Mouse (Mus musculus) heart, adult 9 months (tissue): ENCODE measurements at regions not wholly inside any gene's neighbourhood (a gene's known extent, or its start where the extent isn't known, plus 50 kb on each side); places are given as distances from the start of the nearest gene placed in this dataset.
"Not testable (repeated sequence)": the region's sequence is repeated elsewhere in the genome, so short reads cannot be mapped to it uniquely, and the experiment has no call there.

ENCODE experiments used
- DNase-seq, 2 experiments: peaks; one replicate each; pipeline ENCODE4 v3.0.0; 2022; ENCODE audit warnings: low spot score in 2 of 2

DNA sequence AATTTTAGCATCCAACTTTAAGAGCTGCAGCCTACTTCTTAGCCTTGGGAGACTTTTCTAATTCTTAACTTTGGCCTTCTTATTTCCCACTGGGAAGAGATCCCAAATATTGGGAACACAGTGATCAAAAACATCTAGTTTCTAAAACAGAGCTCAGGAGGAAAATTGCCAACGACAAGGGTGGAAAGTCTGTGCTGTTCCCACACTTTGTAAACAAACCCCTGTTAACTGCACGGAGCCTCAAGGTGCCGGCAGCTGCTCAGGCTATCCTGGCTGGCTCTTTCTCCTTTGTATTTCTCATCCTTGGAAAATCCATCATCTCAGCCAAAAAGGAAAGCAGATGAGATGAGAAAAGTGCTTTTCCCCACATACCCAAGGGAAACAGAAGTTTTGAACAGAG, 84.9 kb downstream of the Impad1 start:
- DNase-seq = peak; percentile 80 to 83

DNA sequence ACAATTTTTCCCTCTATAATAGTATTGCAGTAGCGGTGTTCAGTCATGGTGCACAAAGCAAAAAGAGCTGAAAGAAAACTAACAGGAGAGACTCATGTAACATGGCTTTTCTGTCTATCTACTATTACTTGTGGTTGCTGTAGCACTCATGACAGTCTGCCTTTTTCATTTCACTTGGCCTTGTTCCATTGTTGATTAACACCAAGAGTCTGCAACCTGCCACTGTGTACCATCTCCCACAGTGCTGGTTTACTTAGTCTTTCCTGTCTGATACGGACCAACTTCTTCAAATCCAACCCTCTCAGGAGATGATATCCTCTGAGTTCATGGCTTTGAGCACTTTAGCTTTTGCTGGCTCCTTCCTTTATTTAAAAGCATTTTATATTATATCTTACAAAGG, 94.1 kb downstream of the Impad1 start:
- no peak for DNase-seq

DNA sequence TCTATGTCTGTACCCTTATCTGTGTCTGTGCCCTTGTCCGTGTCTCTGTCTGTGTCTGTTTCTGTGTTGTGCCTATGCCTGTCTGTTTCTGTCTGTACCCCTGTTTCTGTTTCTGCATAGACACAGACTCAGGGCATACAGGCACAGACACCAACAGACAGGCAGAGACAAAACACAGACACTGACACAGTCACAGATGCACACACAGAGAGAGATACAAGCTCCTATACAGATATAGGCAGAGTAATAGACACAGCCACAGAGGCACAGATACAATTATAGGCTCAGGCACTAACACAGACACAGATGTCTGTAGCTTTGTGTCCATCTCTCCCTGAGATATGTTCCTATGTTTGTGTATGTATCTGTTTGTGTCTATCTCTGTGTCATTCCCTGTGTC, 97.7 kb downstream of the Impad1 start:
- DNase-seq = no peak

DNA sequence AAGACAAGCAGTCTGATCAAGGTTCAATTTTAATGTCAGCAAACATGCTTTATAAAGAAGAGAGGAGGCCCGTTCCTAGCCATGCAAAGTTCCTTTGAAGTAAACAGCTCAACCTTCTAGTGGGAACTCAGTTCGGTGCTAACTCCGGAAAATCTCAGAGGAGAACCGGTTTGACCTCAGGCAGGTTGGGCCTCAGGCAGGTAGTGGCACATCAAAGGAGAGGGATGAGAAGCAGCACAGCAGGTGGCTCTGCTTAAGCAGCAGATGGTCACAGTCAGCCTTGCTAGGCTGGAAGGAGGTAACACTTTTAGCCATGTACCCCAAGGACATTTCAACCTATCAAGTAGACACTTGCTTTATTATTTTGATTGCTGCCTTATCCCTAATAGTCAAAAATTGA, 106.2 kb downstream of the Impad1 start:
- DNase-seq = no peak

DNA sequence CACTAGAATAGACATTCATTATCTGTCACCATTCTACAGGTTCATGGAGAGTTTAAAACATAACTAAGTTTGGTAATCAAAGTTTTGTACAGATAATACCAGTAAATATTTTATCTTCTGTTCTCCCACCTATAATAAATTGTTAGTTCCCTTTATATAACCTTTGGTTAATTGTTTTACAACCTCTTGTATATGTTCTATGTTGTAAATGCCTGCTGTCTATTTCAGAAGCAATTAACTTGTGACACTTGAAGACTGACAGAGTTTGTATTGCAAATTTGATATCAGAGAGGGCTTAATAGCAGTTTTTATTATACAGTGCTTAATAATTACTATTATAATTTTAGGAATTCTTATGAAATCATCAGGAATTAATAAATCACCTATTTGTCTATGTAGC, 118.5 kb downstream of the Impad1 start:
- DNase-seq = no peak

DNA sequence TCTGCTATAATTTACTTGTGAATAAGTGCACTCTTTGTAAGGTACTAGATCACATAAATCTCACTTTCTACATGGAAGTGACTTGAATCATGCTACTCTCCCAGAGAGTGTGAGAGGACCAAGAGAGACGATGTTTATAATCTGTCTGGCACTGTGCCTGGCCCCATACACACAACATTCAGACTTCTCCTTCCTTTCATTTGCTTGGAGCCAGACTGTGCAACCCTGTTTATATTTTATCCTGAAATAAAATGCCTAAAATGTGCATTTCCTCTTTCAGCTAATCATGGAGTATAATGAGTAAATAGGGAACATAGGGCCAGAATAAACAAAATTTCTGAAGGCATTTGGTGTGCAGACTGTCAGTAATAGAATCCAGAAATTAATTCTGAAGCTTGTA, 142.9 kb downstream of the Impad1 start:
- DNase-seq = no peak

DNA sequence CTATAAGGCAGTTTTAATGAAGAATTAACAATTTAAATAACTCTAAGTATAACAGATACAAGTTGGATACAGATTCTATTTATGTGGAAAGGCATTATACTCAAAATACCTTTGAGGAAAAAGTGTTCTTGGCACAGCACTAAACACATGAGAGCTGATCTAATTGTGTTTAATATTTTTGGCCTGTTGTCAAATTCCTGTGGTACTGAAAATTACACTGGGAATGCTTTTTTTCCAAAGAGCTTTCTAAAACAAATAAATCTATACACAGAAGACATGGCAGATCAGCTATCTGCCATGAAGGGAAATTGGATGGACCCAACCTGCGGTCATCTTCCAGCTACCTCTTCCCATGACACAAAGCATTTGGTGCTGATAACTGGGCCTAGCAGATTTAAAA, 147.9 kb downstream of the Impad1 start:
- no peak for DNase-seq

DNA sequence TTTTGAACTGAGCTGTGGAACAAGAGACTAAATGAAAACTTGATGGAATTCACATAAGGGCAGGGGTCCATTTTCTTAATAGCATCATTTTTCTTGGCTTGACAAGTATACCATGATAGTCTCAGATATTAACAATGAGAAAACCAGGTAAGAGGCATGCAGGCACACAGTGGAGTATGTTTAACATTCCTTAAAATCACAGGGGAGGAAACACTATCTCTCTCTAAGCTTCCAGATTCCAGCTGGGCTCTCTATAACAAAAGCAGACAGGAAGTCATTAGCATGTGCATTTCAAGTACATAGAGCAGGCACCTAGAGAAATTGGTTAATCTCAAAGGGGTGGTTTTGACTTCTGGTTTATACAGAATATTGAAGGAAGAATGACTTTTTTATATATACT, 156.9 kb downstream of the Impad1 start:
- no peak for DNase-seq

DNA sequence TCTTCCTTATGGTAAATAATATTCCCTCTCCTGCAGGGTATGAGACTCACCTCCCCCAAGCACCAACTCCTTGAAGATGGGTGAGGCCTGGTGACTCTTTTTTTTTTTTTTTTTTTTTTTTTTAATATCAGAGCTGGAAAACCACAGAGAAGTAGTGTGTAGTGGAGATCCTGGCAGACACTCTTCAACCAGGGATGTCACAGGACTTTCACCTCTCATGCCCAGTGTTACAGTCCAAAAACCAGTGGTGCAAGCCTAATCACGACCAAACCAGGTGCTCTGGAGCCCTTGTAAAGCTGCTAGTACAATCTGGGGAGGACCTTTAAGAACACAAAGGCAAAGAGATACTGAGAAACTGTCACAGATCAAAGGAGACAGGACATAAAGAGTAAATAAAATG, 157.3 kb downstream of the Impad1 start:
- no peak for DNase-seq

DNA sequence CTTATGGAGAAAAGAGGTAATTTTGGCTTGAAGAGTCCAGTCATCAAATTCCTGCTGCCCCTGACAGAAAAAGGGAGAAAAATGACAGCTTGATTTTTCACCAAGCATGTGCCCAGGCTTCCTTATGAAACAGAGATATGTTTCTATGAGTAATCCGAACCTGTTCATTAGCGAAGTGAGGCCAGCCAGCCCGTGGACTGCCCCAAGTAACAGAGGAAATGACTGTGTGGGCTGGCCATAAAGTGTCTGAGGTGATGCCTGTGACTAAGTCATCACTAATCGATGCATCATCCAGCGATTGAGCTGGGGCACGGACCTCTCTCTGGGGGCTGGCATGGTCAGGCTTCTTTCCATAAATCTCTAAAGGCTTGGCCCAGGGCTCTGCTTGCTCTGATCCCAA, 157.8 kb downstream of the Impad1 start:
- DNase-seq = no peak

DNA sequence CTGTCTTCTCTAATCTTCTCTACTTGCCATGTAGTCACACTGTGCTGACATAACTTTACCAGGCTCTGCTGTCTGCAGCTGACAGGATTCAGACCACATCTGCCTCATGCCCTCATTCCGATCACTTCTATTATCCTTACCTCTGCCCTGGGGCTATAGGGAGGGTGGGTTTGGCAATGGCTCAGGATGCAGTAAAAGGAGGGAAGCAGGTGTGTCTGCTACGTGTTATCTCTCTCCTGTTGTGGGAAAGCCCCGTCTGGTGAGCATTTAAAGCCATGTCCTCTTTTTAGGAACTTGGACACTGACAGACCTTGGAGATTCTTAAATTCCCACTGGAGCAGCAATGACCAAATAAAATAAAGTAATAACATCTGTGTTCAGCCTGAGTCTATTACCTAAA, 158.5 kb downstream of the Impad1 start:
- DNase-seq = no peak

DNA sequence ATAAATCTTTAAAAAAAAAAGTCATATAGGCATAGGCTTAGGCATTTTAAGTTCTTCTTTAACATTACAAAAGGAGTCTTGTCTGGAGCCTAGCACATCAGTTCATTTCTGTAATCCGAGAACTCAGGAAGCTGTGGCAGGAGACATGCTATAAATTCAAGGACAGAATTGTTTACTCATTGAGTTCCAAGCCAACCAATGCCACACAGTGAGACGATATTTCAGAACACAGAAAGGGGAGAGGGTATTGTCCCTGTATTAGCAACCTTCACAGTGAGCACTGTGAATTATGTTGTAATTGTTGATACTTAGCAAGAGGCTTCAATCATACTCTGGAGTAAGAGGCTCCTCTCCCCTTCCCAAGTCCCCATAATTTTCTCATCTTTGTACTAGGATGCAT, 162.4 kb downstream of the Impad1 start:
- DNase-seq = no peak

DNA sequence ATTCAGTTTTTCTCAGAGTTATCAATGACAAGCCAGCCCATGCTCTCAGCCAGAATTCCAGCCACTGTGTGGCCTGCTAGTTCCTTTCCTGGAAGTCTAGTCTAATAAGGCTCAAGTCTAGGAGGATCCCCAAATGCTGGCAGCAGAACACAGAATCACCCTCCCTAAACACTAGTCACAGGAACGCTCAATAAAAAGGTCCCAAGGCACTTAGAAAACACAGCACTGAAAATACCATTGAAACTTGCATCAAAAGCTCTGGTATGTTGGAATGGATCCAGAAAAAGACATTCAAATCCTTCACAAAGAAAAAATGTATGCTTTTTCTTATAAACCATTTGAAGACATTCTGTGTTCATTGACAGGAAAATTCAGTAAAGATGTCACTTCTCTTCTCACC, 163.9 kb downstream of the Impad1 start:
- DNase-seq = no peak

DNA sequence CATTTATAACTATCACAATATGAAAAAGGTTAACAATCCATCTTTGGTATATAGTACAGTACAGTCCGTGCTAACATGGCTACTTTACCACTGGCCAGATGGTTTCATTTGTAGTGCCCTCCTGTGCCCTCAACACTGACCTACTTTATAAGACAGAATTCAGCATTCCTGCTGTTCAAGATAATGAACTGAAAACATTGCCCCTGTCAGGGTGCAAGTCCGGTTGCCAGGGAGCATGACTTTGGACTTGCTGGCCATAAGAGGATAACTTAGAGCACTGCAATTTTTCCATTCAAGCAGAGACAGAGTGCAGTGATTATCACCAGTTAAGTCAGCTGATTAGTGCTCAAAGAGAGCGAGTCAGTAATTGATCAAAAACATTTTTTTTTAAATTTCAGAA, 169.3 kb downstream of the Impad1 start:
- DNase-seq = no peak

DNA sequence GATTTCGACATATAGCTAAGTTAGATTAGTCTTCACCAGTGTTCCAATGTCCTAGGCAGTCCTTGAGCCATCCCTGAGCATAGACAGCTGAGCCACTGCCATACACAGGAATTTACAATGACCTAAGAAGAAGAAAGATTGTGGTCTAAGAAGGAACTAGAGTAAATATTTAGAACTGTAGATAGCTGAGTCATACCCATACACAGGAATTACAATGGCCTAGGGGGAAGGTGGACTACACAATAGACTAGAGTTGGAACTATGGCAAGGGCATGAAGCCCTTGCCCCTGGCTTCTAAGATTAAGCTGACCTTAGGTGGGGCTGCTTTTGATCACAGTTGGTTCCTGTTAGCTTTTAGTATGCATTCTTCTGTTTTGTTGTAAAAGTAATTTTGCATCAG, 173.0 kb downstream of the Impad1 start:
- not testable (repeated sequence) for DNase-seq

DNA sequence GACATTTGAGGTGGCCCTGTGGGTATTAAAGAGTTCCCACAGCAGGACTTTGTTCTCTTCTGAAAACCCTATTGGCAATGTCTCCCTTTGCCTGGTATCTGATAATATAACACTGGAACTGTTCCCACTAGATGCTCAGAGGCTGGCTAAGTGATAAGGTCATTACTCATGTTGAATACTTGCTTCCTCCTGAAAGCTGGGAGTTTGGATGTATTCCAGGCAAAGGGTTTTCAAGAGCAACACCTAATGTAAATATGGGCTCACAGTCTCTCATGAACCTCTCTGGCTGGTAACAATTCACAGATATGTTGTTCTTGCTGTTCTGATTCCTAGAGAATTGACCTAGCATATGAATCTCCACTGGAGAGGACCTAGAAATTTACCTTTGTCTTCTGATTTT, 178.6 kb downstream of the Impad1 start:
- DNase-seq = no peak
